Mouse (Mus musculus) 3T3-L1 (cell line): ENCODE measurements around the gene Mypn.
A peak's percentile ranks its signal among the peaks of the same experiment; 100 is the strongest.

Experiments
- DNase-seq: peaks from one replicate; pipeline ENCODE4 v3.0.0-alpha.2; 2015; ENCODE audit warnings: low read depth, low spot score

Mypn gene

GRCm38 (mm10) chr10:63201534-63201933 is 2.2 kb downstream of the Mypn start:
- DNase-seq: no peak

- DNase-seq: no peak
Measured at GRCm38 (mm10) chr10:63199008-63199407, 4.7 kb downstream of the Mypn start.

- no peak for DNase-seq
Measured at GRCm38 (mm10) chr10:63192736-63193135, 11.0 kb downstream of the Mypn start.

- no peak for DNase-seq
Measured at GRCm38 (mm10) chr10:63192276-63192675, 11.5 kb downstream of the Mypn start.

GRCm38 (mm10) chr10:63184451-63184850 is 19.3 kb downstream of the Mypn start:
- DNase-seq: no peak

GRCm38 (mm10) chr10:63182177-63182768 is 21.5 kb downstream of the Mypn start:
- DNase-seq: no peak

GRCm38 (mm10) chr10:63181166-63181565 is 22.6 kb downstream of the Mypn start:
- no peak for DNase-seq

- no peak for DNase-seq
Measured at GRCm38 (mm10) chr10:63179524-63179923, 24.2 kb downstream of the Mypn start.

- no peak for DNase-seq
Measured at GRCm38 (mm10) chr10:63178318-63178717, 25.4 kb downstream of the Mypn start.

- DNase-seq: peak; percentile 33
Measured at GRCm38 (mm10) chr10:63177286-63178140, 26.2 kb downstream of the Mypn start.

- no peak for DNase-seq
Measured at GRCm38 (mm10) chr10:63176471-63176931, 27.3 kb downstream of the Mypn start.

- no peak for DNase-seq
Measured at GRCm38 (mm10) chr10:63172089-63172488, 31.7 kb downstream of the Mypn start.

- DNase-seq: no peak
Measured at GRCm38 (mm10) chr10:63169503-63169902, 34.2 kb downstream of the Mypn start.

GRCm38 (mm10) chr10:63168124-63168523 is 35.6 kb downstream of the Mypn start:
- DNase-seq: no peak

- no peak for DNase-seq
Measured at GRCm38 (mm10) chr10:63167241-63167995, 36.3 kb downstream of the Mypn start.

- DNase-seq: no peak
Measured at GRCm38 (mm10) chr10:63165752-63166412, 37.9 kb downstream of the Mypn start.

- no peak for DNase-seq
Measured at GRCm38 (mm10) chr10:63161240-63161639, 42.5 kb downstream of the Mypn start.

GRCm38 (mm10) chr10:63160671-63161070 is 43.1 kb downstream of the Mypn start:
- no peak for DNase-seq

GRCm38 (mm10) chr10:63158191-63158590 is 45.6 kb downstream of the Mypn start:
- no peak for DNase-seq

GRCm38 (mm10) chr10:63157491-63157890 is 46.3 kb downstream of the Mypn start:
- DNase-seq: no peak

- no peak for DNase-seq
Measured at GRCm38 (mm10) chr10:63156919-63157318, 46.8 kb downstream of the Mypn start.

GRCm38 (mm10) chr10:63156351-63156750 is 47.4 kb downstream of the Mypn start:
- DNase-seq: peak; percentile 7
